Mouse (Mus musculus): ENCODE measurements at regions not wholly inside any gene's neighbourhood (a gene's known extent, or its start where the extent isn't known, plus 50 kb on each side); places are given as distances from the start of the nearest gene placed in this dataset.

- no peak overlapping the region for H3K9ac ChIP-seq (ENCODE audit: low read depth, low read length)
- no peaks in the 10 kb centered on the region for H3K36me3 ChIP-seq (ENCODE audit: control insufficient read depth, insufficient read depth)
- H3K9me3 ChIP-seq (ENCODE audit: control insufficient read depth), result no peaks in the 10 kb centered on the region
- no peaks in the 10 kb centered on the region for H3K27me3 ChIP-seq (replicated peaks; ENCODE audit: control insufficient read depth, insufficient read depth, low read length)
- no peak overlapping the region for H3K27ac ChIP-seq (ENCODE audit: low read depth, low read length)
- no peaks in the 10 kb centered on the region for H3K4me1 ChIP-seq (replicated peaks; ENCODE audit: control insufficient read depth, insufficient read depth, low read length)
- ATAC-seq, result no peak
- TF ChIP-seq CTCF (IDR thresholded peaks at IDR 0.05; ENCODE audit: low read depth), result no peak
- no peak overlapping the region for H3K4me3 ChIP-seq (ENCODE audit: low read depth, low read length)
- H3K4me2 ChIP-seq (replicated peaks; ENCODE audit: low read depth), result no peak overlapping the region
Observed at GRCm38 (mm10) chr2:17290709-17291108, 440.6 kb downstream of the Nebl start.

GRCm38 (mm10) chr2:17287598-17287997 is 443.7 kb downstream of the Nebl start:
- no peaks in the 10 kb centered on the region for H3K36me3 ChIP-seq (ENCODE audit: control insufficient read depth, insufficient read depth)
- no peak overlapping the region for H3K4me3 ChIP-seq (ENCODE audit: low read depth, low read length)
- no peaks in the 10 kb centered on the region for H3K4me1 ChIP-seq (replicated peaks; ENCODE audit: control insufficient read depth, insufficient read depth, low read length)
- no peak for TF ChIP-seq CTCF (IDR thresholded peaks at IDR 0.05; ENCODE audit: low read depth)
- no peak overlapping the region for H3K9ac ChIP-seq (ENCODE audit: low read depth, low read length)
- ATAC-seq, result no peak
- 72% methylated on average over 1 of the region's 1 CpGs for WGBS
- no peaks in the 10 kb centered on the region for H3K9me3 ChIP-seq (ENCODE audit: control insufficient read depth)
- H3K27me3 ChIP-seq (replicated peaks; ENCODE audit: control insufficient read depth, insufficient read depth, low read length), result no peaks in the 10 kb centered on the region
- H3K4me2 ChIP-seq (replicated peaks; ENCODE audit: low read depth), result no peak overlapping the region
- H3K27ac ChIP-seq (ENCODE audit: low read depth, low read length), result no peak overlapping the region

- no peak overlapping the region for H3K4me3 ChIP-seq (ENCODE audit: low read depth, low read length)
- 75% methylated on average over 2 of the region's 2 CpGs for whole genome bisulfite sequencing
Observed at GRCm38 (mm10) chr2:17249960-17250359, 481.3 kb downstream of the Nebl start.

GRCm38 (mm10) chr2:17245821-17246220 is 485.4 kb downstream of the Nebl start:
- WGBS, result 81% methylated on average over 2 of the region's 2 CpGs
- H3K9ac ChIP-seq (ENCODE audit: low read depth, low read length), result no peak overlapping the region
- TF ChIP-seq CTCF (IDR thresholded peaks at IDR 0.05; ENCODE audit: low read depth), result no peak
- H3K27ac ChIP-seq (ENCODE audit: low read depth, low read length), result no peak overlapping the region
- H3K4me1 ChIP-seq (replicated peaks; ENCODE audit: control insufficient read depth, insufficient read depth, low read length), result no peaks in the 10 kb centered on the region
- ATAC-seq, result no peak
- no peaks in the 10 kb centered on the region for H3K9me3 ChIP-seq (ENCODE audit: control insufficient read depth)
- no peaks in the 10 kb centered on the region for H3K27me3 ChIP-seq (replicated peaks; ENCODE audit: control insufficient read depth, insufficient read depth, low read length)
- H3K4me2 ChIP-seq (replicated peaks; ENCODE audit: low read depth), result no peak overlapping the region
- H3K4me3 ChIP-seq (ENCODE audit: low read depth, low read length), result no peak overlapping the region
- H3K36me3 ChIP-seq (ENCODE audit: control insufficient read depth, insufficient read depth), result no peaks in the 10 kb centered on the region

More at GRCm38 (mm10) chr2:17249960-17250359, 481.3 kb downstream of the Nebl start:
- H3K36me3 ChIP-seq (ENCODE audit: control insufficient read depth, insufficient read depth), result no peaks in the 10 kb centered on the region
- no peak for ATAC-seq
- H3K27ac ChIP-seq (ENCODE audit: low read depth, low read length), result no peak overlapping the region
- no peaks in the 10 kb centered on the region for H3K9me3 ChIP-seq (ENCODE audit: control insufficient read depth)
- no peak for TF ChIP-seq CTCF (IDR thresholded peaks at IDR 0.05; ENCODE audit: low read depth)
- no peak overlapping the region for H3K9ac ChIP-seq (ENCODE audit: low read depth, low read length)
- H3K4me2 ChIP-seq (replicated peaks; ENCODE audit: low read depth), result no peak overlapping the region
- no peaks in the 10 kb centered on the region for H3K4me1 ChIP-seq (replicated peaks; ENCODE audit: control insufficient read depth, insufficient read depth, low read length)
- H3K27me3 ChIP-seq (replicated peaks; ENCODE audit: control insufficient read depth, insufficient read depth, low read length), result no peaks in the 10 kb centered on the region

DNA sequence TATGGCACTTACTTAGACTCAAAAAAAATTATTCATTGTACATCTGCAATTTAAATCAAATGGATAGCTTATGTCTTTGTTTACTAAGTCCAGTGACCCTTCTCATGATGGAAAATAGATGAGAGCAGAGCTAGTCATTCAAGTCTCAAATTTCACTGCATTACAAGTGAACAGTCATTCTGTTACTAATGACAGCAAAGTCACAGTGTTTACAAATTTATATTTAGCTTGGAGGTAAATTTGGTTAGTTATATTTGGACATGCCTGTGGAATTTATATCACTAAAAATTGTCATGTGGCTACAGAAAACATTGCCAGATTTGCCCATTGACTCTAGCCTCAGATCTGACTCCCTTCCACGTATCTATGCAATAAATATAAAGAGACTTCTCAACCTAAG is 515.7 kb downstream of the Nebl start:
- no peak for ATAC-seq
- TF ChIP-seq CTCF (IDR thresholded peaks at IDR 0.05; ENCODE audit: low read depth), result no peak
- Histone ChIP-seq H3K36me3 (ENCODE audit: control insufficient read depth, insufficient read depth) (no peaks in the 10 kb centered on the region), H3K27ac (ENCODE audit: low read depth, low read length) (no peak overlapping the region), H3K9ac (ENCODE audit: low read depth, low read length) (no peak overlapping the region), H3K4me2 (replicated peaks; ENCODE audit: low read depth) (no peak overlapping the region), H3K4me3 (ENCODE audit: low read depth, low read length) (no peak overlapping the region), H3K27me3 (replicated peaks; ENCODE audit: control insufficient read depth, insufficient read depth, low read length) (no peaks in the 10 kb centered on the region), H3K9me3 (ENCODE audit: control insufficient read depth) (no peaks in the 10 kb centered on the region), H3K4me1 (replicated peaks; ENCODE audit: control insufficient read depth, insufficient read depth, low read length) (no peaks in the 10 kb centered on the region)
- 43% methylated on average over 1 of the region's 1 CpGs for WGBS

- H3K27me3 ChIP-seq (replicated peaks; ENCODE audit: control insufficient read depth, insufficient read depth, low read length), result no peaks in the 10 kb centered on the region
- no peaks in the 10 kb centered on the region for H3K9me3 ChIP-seq (ENCODE audit: control insufficient read depth)
- H3K4me3 ChIP-seq (ENCODE audit: low read depth, low read length), result no peak overlapping the region
- no peaks in the 10 kb centered on the region for H3K4me1 ChIP-seq (replicated peaks; ENCODE audit: control insufficient read depth, insufficient read depth, low read length)
- no peak overlapping the region for H3K4me2 ChIP-seq (replicated peaks; ENCODE audit: low read depth)
- no peak for ATAC-seq
- no peaks in the 10 kb centered on the region for H3K36me3 ChIP-seq (ENCODE audit: control insufficient read depth, insufficient read depth)
- no peak for TF ChIP-seq CTCF (IDR thresholded peaks at IDR 0.05; ENCODE audit: low read depth)
- no peak overlapping the region for H3K27ac ChIP-seq (ENCODE audit: low read depth, low read length)
- WGBS, result 64% methylated on average over 3 of the region's 3 CpGs
- H3K9ac ChIP-seq (ENCODE audit: low read depth, low read length), result no peak overlapping the region
Observed at GRCm38 (mm10) chr2:17214881-17215280, 516.4 kb downstream of the Nebl start.

DNA sequence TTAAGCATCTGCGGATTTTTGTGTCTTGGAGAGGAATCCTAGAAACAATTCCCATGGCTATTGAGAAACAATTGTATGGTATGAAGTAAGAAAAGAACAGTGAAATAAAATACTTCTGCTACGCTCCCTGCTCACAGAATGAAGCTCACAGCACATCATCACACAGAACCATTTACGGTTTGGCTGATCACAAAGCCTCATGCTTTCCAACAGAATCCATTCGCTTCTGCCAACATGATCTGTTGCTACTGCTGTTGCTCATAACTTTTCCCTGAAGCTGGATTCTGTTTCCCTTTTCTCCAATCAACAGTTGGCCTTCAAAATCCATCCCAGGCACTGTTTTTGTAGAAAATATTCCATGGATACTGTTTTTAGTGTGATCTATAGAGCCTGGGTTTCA is 518.7 kb downstream of the Nebl start:
- no peaks in the 10 kb centered on the region for H3K36me3 ChIP-seq (ENCODE audit: control insufficient read depth, insufficient read depth)
- no peak overlapping the region for H3K4me2 ChIP-seq (replicated peaks; ENCODE audit: low read depth)
- no peak for TF ChIP-seq CTCF (IDR thresholded peaks at IDR 0.05; ENCODE audit: low read depth)
- no peak overlapping the region for H3K27ac ChIP-seq (ENCODE audit: low read depth, low read length)
- H3K9me3 ChIP-seq (ENCODE audit: control insufficient read depth), result no peaks in the 10 kb centered on the region
- no peak for ATAC-seq
- no peaks in the 10 kb centered on the region for H3K4me1 ChIP-seq (replicated peaks; ENCODE audit: control insufficient read depth, insufficient read depth, low read length)
- H3K9ac ChIP-seq (ENCODE audit: low read depth, low read length), result no peak overlapping the region
- no peaks in the 10 kb centered on the region for H3K27me3 ChIP-seq (replicated peaks; ENCODE audit: control insufficient read depth, insufficient read depth, low read length)
- 92% methylated on average over 4 of the region's 4 CpGs for WGBS
- H3K4me3 ChIP-seq (ENCODE audit: low read depth, low read length), result no peak overlapping the region

Data from intestine, postnatal 0 days (tissue).